Mouse (Mus musculus) MEL (cell line): ENCODE results near the gene Prdx2. TPM values are rescaled to one million over a fixed set of nuclear protein-coding genes. Genes with fewer than 3 reads are reported as not detected.
A peak's percentile ranks its signal among the peaks of the same experiment; 100 is the strongest.

Experiments used
- DNase-seq: peaks from one replicate; pipeline ENCODE4 v3.0.0; 2011; ENCODE audit warnings: low read depth, low spot score
- H3K27ac ChIP-seq: 2 replicates; pipeline ENCODE4 v1.5.1; 2012; ENCODE audit warnings: low read depth, mild to moderate bottlenecking, control low read depth, low read length, moderate library complexity; ENCODE audit not compliant: control insufficient read depth
- H3K27me3 ChIP-seq, 2 experiments: fragments of 150-350 bp in 1 of 2; sonication (generic) in 1 of 2; 2 replicates each; pipeline ENCODE4 v1.6.1; 2012; ENCODE audit warnings: low read length in 2 of 2, mild to moderate bottlenecking in 2 of 2, improper control_type of control experiment in 1 of 2, moderate library complexity in 1 of 2; ENCODE audit not compliant: insufficient read depth in 2 of 2, control insufficient read depth in 1 of 2
- H3K36me3 ChIP-seq, 2 experiments: 2 replicates each; pipeline ENCODE4 v1.6.1; 2012 to 2014; ENCODE audit warnings: low read length in 2 of 2, improper control_type of control experiment in 1 of 2, inconsistent platforms in 1 of 2, mild to moderate bottlenecking in 1 of 2; ENCODE audit not compliant: insufficient read depth in 2 of 2, control insufficient read depth in 1 of 2
- H3K4me1 ChIP-seq, 2 experiments: fragments of 150-350 bp in 1 of 2; sonication (generic) in 1 of 2; 2 replicates each; pipeline ENCODE4 v1.6.1; 2012; ENCODE audit warnings: low read length in 2 of 2, improper control_type of control experiment in 1 of 2, mild to moderate bottlenecking in 1 of 2; ENCODE audit not compliant: insufficient read depth in 2 of 2, control insufficient read depth in 1 of 2
- H3K4me3 ChIP-seq, 2 experiments: fragments of 150-350 bp in 1 of 2; sonication (generic) in 1 of 2; 2 replicates each; pipeline ENCODE4 v1.5.1; 2012; ENCODE audit warnings: low read depth in 2 of 2, low read length in 2 of 2, mild to moderate bottlenecking in 2 of 2, moderate library complexity in 2 of 2, control low read depth in 1 of 2, improper control_type of control experiment in 1 of 2; ENCODE audit not compliant: control insufficient read depth in 1 of 2, insufficient read depth in 1 of 2
- H3K79me2 ChIP-seq: 2 replicates; pipeline ENCODE4 v1.6.1; 2012; ENCODE audit warnings: mild to moderate bottlenecking, low read length, moderate library complexity; ENCODE audit not compliant: control insufficient read depth, poor library complexity, insufficient read depth
- H3K9ac ChIP-seq: 2 replicates; pipeline ENCODE4 v1.6.1; 2012; ENCODE audit warnings: low read depth, mild to moderate bottlenecking, control low read depth, low read length, moderate library complexity; ENCODE audit not compliant: control insufficient read depth, poor library complexity, severe bottlenecking
- H3K9me3 ChIP-seq: fragments of 150-350 bp; sonication (generic); replicated peaks from 2 replicates; pipeline ENCODE4 v1.6.1; 2012; ENCODE audit warnings: mild to moderate bottlenecking, low read length, improper control_type of control experiment, moderate library complexity; ENCODE audit not compliant: insufficient read depth
- CHD2 ChIP-seq: IDR thresholded peaks from 2 replicates; pipeline ENCODE4 v1.6.1; 2011; ENCODE audit warnings: low read length, improper control_type of control experiment
- CTCF ChIP-seq, 3 experiments: IDR thresholded peaks in 2 of 3; conservative IDR thresholded peaks in 1 of 3; 2 replicates each; pipeline ENCODE4 v1.5.1; 2011 to 2012; ENCODE audit warnings: low read length in 3 of 3, low read depth in 2 of 3, mild to moderate bottlenecking in 2 of 3, improper control_type of control experiment in 1 of 3, inconsistent platforms in 1 of 3, mixed read lengths in 1 of 3, moderate library complexity in 1 of 3; ENCODE audit not compliant: control insufficient read depth in 1 of 3, insufficient read depth in 1 of 3, poor library complexity in 1 of 3, severe bottlenecking in 1 of 3
- ELF1 ChIP-seq: IDR thresholded peaks from 2 replicates; pipeline ENCODE4 v1.6.1; 2014; ENCODE audit warnings: low read depth, mild to moderate bottlenecking, inconsistent platforms, low read length, improper control_type of control experiment, moderate library complexity
- EP300 ChIP-seq, 2 experiments: IDR thresholded peaks; 2 replicates each; pipeline ENCODE4 v1.6.1; 2011; ENCODE audit warnings: improper control_type of control experiment in 2 of 2, low read length in 2 of 2, low read depth in 1 of 2, mild to moderate bottlenecking in 1 of 2
- GABPA ChIP-seq: IDR thresholded peaks from 2 replicates; pipeline ENCODE4 v1.6.1; 2012; ENCODE audit warnings: low read depth, mild to moderate bottlenecking, inconsistent platforms, low read length, improper control_type of control experiment, moderate library complexity
- KAT2A ChIP-seq: conservative IDR thresholded peaks from 2 replicates; pipeline ENCODE4 v1.6.1; 2012; ENCODE audit warnings: low read depth, low read length, improper control_type of control experiment, inconsistent platforms
- MAFK ChIP-seq: IDR thresholded peaks from 2 replicates; pipeline ENCODE4 v1.6.1; 2011; ENCODE audit warnings: low read depth, mild to moderate bottlenecking, low read length, improper control_type of control experiment, borderline replicate concordance
- MAZ ChIP-seq: IDR thresholded peaks from 2 replicates; pipeline ENCODE4 v1.6.1; 2012; ENCODE audit warnings: low read depth, mild to moderate bottlenecking, inconsistent platforms, low read length, improper control_type of control experiment
- MEF2A ChIP-seq: IDR thresholded peaks from 2 replicates; pipeline ENCODE4 v1.6.1; 2014; ENCODE audit warnings: low read depth, mild to moderate bottlenecking, inconsistent platforms, low read length, improper control_type of control experiment; ENCODE audit not compliant: poor library complexity, insufficient replicate concordance, severe bottlenecking; ENCODE audit errors: extremely low read depth
- MXI1 ChIP-seq: IDR thresholded peaks from 2 replicates; pipeline ENCODE4 v1.6.1; 2011; ENCODE audit warnings: mild to moderate bottlenecking, low read depth, low read length, improper control_type of control experiment
- MYB ChIP-seq: IDR thresholded peaks from 2 replicates; pipeline ENCODE4 v1.6.1; 2011; ENCODE audit warnings: mild to moderate bottlenecking, low read depth, low read length, improper control_type of control experiment
- POLR2A ChIP-seq, 2 experiments: IDR thresholded peaks; 2 replicates each; pipeline ENCODE4 v1.6.1; 2011 to 2012; ENCODE audit warnings: low read length in 2 of 2, mild to moderate bottlenecking in 2 of 2, control low read depth in 1 of 2, improper control_type of control experiment in 1 of 2, low read depth in 1 of 2, moderate library complexity in 1 of 2; ENCODE audit not compliant: control insufficient read depth in 1 of 2, insufficient read depth in 1 of 2, poor library complexity in 1 of 2
- POLR2AphosphoS2 ChIP-seq: IDR thresholded peaks from 2 replicates; pipeline ENCODE4 v1.6.1; 2011; ENCODE audit warnings: low read length, improper control_type of control experiment
- RCOR1 ChIP-seq: IDR thresholded peaks from 2 replicates; pipeline ENCODE4 v1.6.1; 2012; ENCODE audit warnings: low read depth, mild to moderate bottlenecking, inconsistent platforms, low read length, improper control_type of control experiment
- SIN3A ChIP-seq: IDR thresholded peaks from 2 replicates; pipeline ENCODE4 v1.6.1; 2012; ENCODE audit warnings: low read length, improper control_type of control experiment, inconsistent platforms
- SMC3 ChIP-seq: IDR thresholded peaks from 2 replicates; pipeline ENCODE4 v1.6.1; 2011; ENCODE audit warnings: low read depth, low read length, improper control_type of control experiment
- TAL1 ChIP-seq: IDR thresholded peaks from 2 replicates; pipeline ENCODE4 v1.6.1; 2012; ENCODE audit warnings: mild to moderate bottlenecking, inconsistent platforms, low read length, moderate library complexity, mixed read lengths
- TBP ChIP-seq: IDR thresholded peaks from 2 replicates; pipeline ENCODE4 v1.8.0; 2011; ENCODE audit warnings: low read depth, low read length, improper control_type of control experiment
- TCF12 ChIP-seq: IDR thresholded peaks from 2 replicates; pipeline ENCODE4 v1.6.1; 2014; ENCODE audit warnings: low read depth, mild to moderate bottlenecking, inconsistent platforms, low read length, improper control_type of control experiment, moderate library complexity
- UBTF ChIP-seq: IDR thresholded peaks from 2 replicates; pipeline ENCODE4 v1.6.1; 2012; ENCODE audit warnings: low read depth, mild to moderate bottlenecking, inconsistent platforms, low read length, improper control_type of control experiment, moderate library complexity, borderline replicate concordance; ENCODE audit not compliant: insufficient read depth
- ZC3H11A ChIP-seq: IDR thresholded peaks from 2 replicates; pipeline ENCODE4 v1.6.1; 2012; ENCODE audit warnings: low read depth, mild to moderate bottlenecking, inconsistent platforms, low read length, improper control_type of control experiment
- ZMIZ1 ChIP-seq: IDR thresholded peaks from 2 replicates; pipeline ENCODE4 v1.6.1; 2012; ENCODE audit warnings: low read depth, mild to moderate bottlenecking, inconsistent platforms, low read length, improper control_type of control experiment, moderate library complexity
- ZNF384 ChIP-seq: IDR thresholded peaks from 2 replicates; pipeline ENCODE4 v1.6.1; 2012; ENCODE audit warnings: low read depth, mild to moderate bottlenecking, inconsistent platforms, low read length, improper control_type of control experiment
- polyA plus RNA-seq, 2 experiments: library from polyadenylated mRNA; stranded (reverse) in 1 of 2; unstranded in 1 of 2; fragments of >175 nt in 1 of 2; fragments of >200 nt in 1 of 2; gene quantifications; 2 replicates each; pipeline versions ENCODE4 v1.2.1 to v1.2.4; 2012; ENCODE audit warnings: low replicate concordance in 2 of 2, low read depth in 1 of 2; ENCODE audit not compliant: insufficient read length in 2 of 2, insufficient read depth in 1 of 2, missing spikeins in 1 of 2
- total RNA-seq: library from RNA; depleted of rRNA; stranded (reverse); fragments of 300-350 nt; gene quantifications from 2 replicates; pipeline ENCODE4 v1.2.3, GENCODE M21; 2012

Gene Prdx2
- total and polyA plus RNA-seq, 3 experiments = 643 to 773 (median 679) TPM

- TF ChIP-seq TCF12 (peak; percentile 40; the same call in 1 of the 2 replicates), ELF1 (peak; percentile 2; the same call in 1 of the 2 replicates), RCOR1 (peak; percentile 35; the same call in 1 of the 2 replicates), CHD2 (peak; percentile 62)
Observed at GRCm38 (mm10) chr8:84980622-84981358, 11.4 kb downstream of the Prdx2 start (continued).

GRCm38 (mm10) chr8:84981644-84982498 lies 12.5 kb downstream of the Prdx2 start:
- TF ChIP-seq CHD2 = peak; percentile 24
- no peak for TF ChIP-seq CTCF (IDR thresholded peaks at IDR 0.05 in 2 of 3, conservative IDR thresholded peaks at IDR 0.05 in 1 of 3; ENCODE audit: control insufficient read depth in 1 of 3, insufficient read depth in 1 of 3, low read depth in 2 of 3, low read length in 3 of 3, poor library complexity in 1 of 3, severe bottlenecking in 1 of 3)
- TF ChIP-seq EP300 (IDR thresholded peaks at IDR 0.05; ENCODE audit: low read depth in 1 of 2, low read length in 2 of 2) = 0 out of 4 replicates have a peak, but pooled peaks of 1 of the 2 experiments have one; percentile 8
- no peak for TF ChIP-seq SIN3A
- H3K4me1 ChIP-seq = peaks cover 11 to 59% of the 10 kb centered on the region in 2 experiments
- H3K27ac ChIP-seq = peak overlapping the region; percentile 99
- peak overlapping the region; percentile 83 for H3K9ac ChIP-seq
- H3K9me3 ChIP-seq = no peaks in the 10 kb centered on the region
- peak overlapping the region in 1 of 2 experiments; percentile 4; a peak in 2 of 4 replicates for H3K4me3 ChIP-seq
- H3K27me3 ChIP-seq = no peaks in the 10 kb centered on the region
- H3K36me3 ChIP-seq = peaks cover 0 to 43% of the 10 kb centered on the region in 2 experiments; a peak in 2 of 4 replicates
- H3K79me2 ChIP-seq = peaks cover 23% of the 10 kb centered on the region
- DNase-seq = peak; percentile 51

DNA sequence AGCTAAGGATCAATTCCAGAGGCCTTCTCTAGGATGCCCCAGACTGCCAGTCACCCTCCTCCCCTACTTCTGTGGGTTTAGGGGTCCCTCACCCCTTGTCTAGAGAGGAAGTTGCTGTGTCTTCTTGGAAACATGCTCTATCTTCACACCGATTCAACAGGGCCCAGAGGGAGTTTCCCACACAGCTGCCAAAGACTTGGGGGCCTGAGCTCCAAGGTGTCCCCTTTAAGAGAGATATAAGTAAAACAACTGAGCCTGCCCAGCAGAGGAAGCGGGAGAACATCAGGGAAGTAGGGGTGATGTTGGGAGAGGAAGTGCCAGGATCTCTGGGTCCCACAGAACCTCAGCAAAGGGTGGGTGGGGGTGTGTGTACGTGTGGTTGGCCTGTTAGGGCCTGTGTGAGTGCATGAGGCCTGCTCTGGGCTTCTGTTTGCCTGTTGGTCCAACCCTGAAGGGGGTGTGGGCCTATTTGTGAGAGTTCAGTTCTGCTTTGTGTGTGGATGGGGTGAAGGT lies 13.2 kb downstream of the Prdx2 start:
- peak overlapping the region; percentile 83 for H3K9ac ChIP-seq
- no peak overlapping the region for H3K4me3 ChIP-seq
- TF ChIP-seq TAL1 (peak; percentile 32; the same call in 1 of the 2 replicates), GABPA (no peak), EP300 (IDR thresholded peaks at IDR 0.05; ENCODE audit: low read depth in 1 of 2, low read length in 2 of 2) (peak in 1 of 2 experiments; percentile 24; a peak in 1 of 4 replicates), TCF12 (peak; percentile 24; the same call in 1 of the 2 replicates), CTCF (IDR thresholded peaks at IDR 0.05 in 2 of 3, conservative IDR thresholded peaks at IDR 0.05 in 1 of 3; ENCODE audit: control insufficient read depth in 1 of 3, insufficient read depth in 1 of 3, low read depth in 2 of 3, low read length in 3 of 3, poor library complexity in 1 of 3, severe bottlenecking in 1 of 3) (no peak), CHD2 (no peak), UBTF (no peak), ZC3H11A (no peak), MXI1 (no peak), ZNF384 (no peak), MAFK (no peak), ZMIZ1 (no peak), RCOR1 (no peak), POLR2AphosphoS2 (no peak), MEF2A (no peak), TBP (0 out of 2 replicates have a peak, but pooled peaks have one; percentile 10), KAT2A (no peak), MYB (no peak), MAZ (0 out of 2 replicates have a peak, but pooled peaks have one; percentile 64), POLR2A (IDR thresholded peaks at IDR 0.05; ENCODE audit: control insufficient read depth in 1 of 2, insufficient read depth in 1 of 2, low read depth in 1 of 2, low read length in 2 of 2, poor library complexity in 1 of 2) (peak in 1 of 2 experiments; percentile 40; a peak in 1 of 4 replicates), SMC3 (no peak), ELF1 (no peak)

More for the DNA sequence above, 13.2 kb downstream of the Prdx2 start:
- H3K27me3 ChIP-seq = no peaks in the 10 kb centered on the region
- no peaks in the 10 kb centered on the region for H3K9me3 ChIP-seq
- peaks cover 16% of the 10 kb centered on the region for H3K79me2 ChIP-seq
- peak overlapping the region; percentile 99 for H3K27ac ChIP-seq
- peaks cover 11 to 63% of the 10 kb centered on the region in 2 experiments for H3K4me1 ChIP-seq
- H3K36me3 ChIP-seq = peaks cover 0 to 48% of the 10 kb centered on the region in 2 experiments; a peak in 2 of 4 replicates
- peak; percentile 84 for DNase-seq
